Mouse (Mus musculus) myocyte (in vitro differentiated cells): ENCODE measurements around the gene 5330417C22Rik. TPM values are rescaled to one million over a fixed set of nuclear protein-coding genes. Genes with fewer than 3 reads are reported as not detected.

Source experiments
- H3K27me3 ChIP-seq: one replicate; pipeline ENCODE4 v1.6.1; 2011; ENCODE audit not compliant: control insufficient read depth, insufficient read depth, insufficient read length
- H3K36me3 ChIP-seq: one replicate; pipeline ENCODE4 v1.6.1; 2011; ENCODE audit not compliant: control insufficient read depth, insufficient read depth
- H3K4me2 ChIP-seq: one replicate; pipeline ENCODE4 v1.6.1; 2011; ENCODE audit warnings: low read depth, control low read depth
- H3K4me3 ChIP-seq: one replicate; pipeline ENCODE4 v1.5.1; 2011; ENCODE audit warnings: mild to moderate bottlenecking, control low read depth, moderate library complexity
- H3K79me2 ChIP-seq: one replicate; pipeline ENCODE4 v1.6.1; 2011; ENCODE audit not compliant: control insufficient read depth, insufficient read depth
- H3ac ChIP-seq: one replicate; pipeline ENCODE4 v1.6.1; 2011; ENCODE audit not compliant: control insufficient read depth, insufficient read length
- MYOD1 ChIP-seq, 3 experiments: IDR thresholded peaks; one replicate each; pipeline ENCODE4 v1.6.1; 2011; ENCODE audit warnings: control low read depth in 2 of 3, low read depth in 2 of 3, mild to moderate bottlenecking in 2 of 3, moderate library complexity in 1 of 3; ENCODE audit not compliant: insufficient read length in 2 of 3, control insufficient read depth in 1 of 3
- POLR2A ChIP-seq: IDR thresholded peaks from one replicate; pipeline ENCODE4 v1.6.1; 2011; ENCODE audit warnings: low read depth, mild to moderate bottlenecking, control low read depth, moderate library complexity; ENCODE audit not compliant: insufficient read length
- REST ChIP-seq: IDR thresholded peaks from one replicate; pipeline ENCODE4 v1.6.1; 2011; ENCODE audit warnings: mild to moderate bottlenecking, control low read depth, moderate library complexity; ENCODE audit not compliant: insufficient read depth, insufficient read length
- TCF12 ChIP-seq: IDR thresholded peaks from one replicate; pipeline ENCODE4 v1.6.1; 2011; ENCODE audit warnings: mild to moderate bottlenecking, control low read depth; ENCODE audit not compliant: poor library complexity, insufficient read depth, severe bottlenecking
- USF1 ChIP-seq: IDR thresholded peaks from one replicate; pipeline ENCODE4 v1.6.1; 2011; ENCODE audit warnings: low read depth, mild to moderate bottlenecking, control low read depth, moderate library complexity
- polyA plus RNA-seq: library from polyadenylated mRNA; unstranded; fragments of >200 nt; fragmentation: generic; extraction: Trizol; gene quantifications from one replicate; pipeline ENCODE4 v1.2.1, GENCODE M21; 2012; ENCODE audit warnings: missing spikeins

Gene 5330417C22Rik
- polyA plus RNA-seq, 1 experiment = 0.05 TPM

DNA sequence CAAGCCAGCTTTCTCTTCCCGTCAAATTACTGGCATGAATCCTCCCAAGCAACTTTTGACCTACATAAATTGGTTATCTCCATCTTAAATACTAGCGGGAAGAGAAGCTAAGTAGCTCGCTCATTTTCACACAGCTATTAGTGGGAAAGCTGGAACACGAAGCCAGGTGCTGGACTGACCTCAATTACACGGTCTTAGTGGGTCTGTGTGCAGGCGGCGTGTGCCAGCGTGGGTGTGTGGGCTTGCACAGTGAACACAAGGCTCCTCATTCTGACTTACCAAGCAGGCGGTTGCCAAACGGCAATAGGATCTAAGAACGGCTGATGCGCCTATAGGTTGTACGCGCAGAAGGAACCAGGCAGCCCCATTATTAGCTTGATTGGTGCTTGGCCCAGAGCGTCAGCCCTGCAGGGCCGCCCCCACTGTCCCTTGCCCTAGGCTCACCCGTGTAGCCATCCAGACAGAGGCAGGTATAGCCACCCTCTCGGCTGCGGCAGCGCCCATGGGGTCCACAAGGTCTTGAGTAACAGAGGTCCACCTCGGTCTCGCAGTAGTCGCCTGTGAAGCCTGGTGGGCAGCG is 129.9 kb downstream of the 5330417C22Rik start:
- H3K27me3 ChIP-seq = peaks cover 85% of the 10 kb centered on the region

More for the DNA sequence above, 129.9 kb downstream of the 5330417C22Rik start:
- Histone ChIP-seq H3K79me2 (no peaks in the 10 kb centered on the region), H3K36me3 (no peaks in the 10 kb centered on the region), H3ac (no peak overlapping the region), H3K4me3 (no peak overlapping the region), H3K4me2 (no peak overlapping the region)
- TF ChIP-seq REST (no peak), TCF12 (no peak), MYOD1 (IDR thresholded peaks at IDR 0.05; ENCODE audit: control insufficient read depth in 1 of 3, insufficient read length in 2 of 3, low read depth in 2 of 3) (no peak), POLR2A (no peak), USF1 (no peak)

Other genes with a start within 250 kb of the 5330417C22Rik start
- gene Mybphl, start 171.6 kb downstream of the 5330417C22Rik start, polyA plus RNA-seq = not detected
- gene Psrc1, start 152.7 kb downstream of the 5330417C22Rik start, polyA plus RNA-seq = 16.5 TPM
- gene Celsr2, start 121.0 kb downstream of the 5330417C22Rik start, polyA plus RNA-seq = not detected
- gene Sars, start 91.3 kb downstream of the 5330417C22Rik start, polyA plus RNA-seq = 685 TPM
- 0.76 TPM for gene 1700013F07Rik, start 2.4 kb downstream of the 5330417C22Rik start, polyA plus RNA-seq
- gene Tmem167b, start 25.9 kb upstream of the 5330417C22Rik start, polyA plus RNA-seq = 21.7 TPM
- 19.9 TPM for gene Taf13, start 35.2 kb upstream of the 5330417C22Rik start, polyA plus RNA-seq
- gene Wdr47, start 54.7 kb upstream of the 5330417C22Rik start, polyA plus RNA-seq = 5.2 TPM
- 21.8 TPM for gene Clcc1, start 117.4 kb upstream of the 5330417C22Rik start, polyA plus RNA-seq
- 16.4 TPM for gene Gpsm2, start 185.8 kb upstream of the 5330417C22Rik start, polyA plus RNA-seq
- gene Aknad1, start 203.1 kb upstream of the 5330417C22Rik start, polyA plus RNA-seq = 2.9 TPM